ENCODE assay signal across 15 mouse cellular contexts in the genomic region with DNA sequence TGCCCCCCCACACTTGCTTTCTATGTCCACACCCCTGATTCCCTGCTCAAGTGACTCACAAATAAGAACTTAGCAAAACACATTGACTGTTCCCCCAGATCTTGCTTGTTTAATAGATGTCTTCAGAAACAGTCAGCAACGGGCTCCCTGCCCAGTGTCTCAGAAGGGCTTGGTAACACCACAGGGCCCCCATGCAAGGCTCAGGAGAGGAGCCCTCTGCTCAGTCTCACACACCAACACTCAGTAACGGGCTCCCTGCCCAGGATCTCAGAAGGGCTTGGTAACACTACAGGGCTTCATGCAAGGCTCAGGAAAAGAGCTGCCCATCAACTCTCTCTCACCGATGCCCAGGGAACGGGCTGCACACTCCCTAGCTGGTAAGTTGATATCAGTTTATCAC.
"Had no signal": no experiment of that assay in that cellular context is flagged by ENCODE, and none has a peak within 500 bp of the region (broad histone marks: within the 10 kb centered on the region; RNA-seq: fewer than 3 reads in every experiment).

No protein-coding gene starts in this region.

- H3K36me3 ChIP-seq: limb, embryonic 13.5 days; liver, embryonic 15.5 days; midbrain, embryonic 10.5 days; neural tube, embryonic 12.5 days; stomach, embryonic 15.5 days had no signal

- H3K9me3 ChIP-seq: limb, embryonic 13.5 days; liver, embryonic 15.5 days; midbrain, embryonic 10.5 days; neural tube, embryonic 12.5 days; stomach, embryonic 15.5 days had no signal

- H3K27ac ChIP-seq: limb, embryonic 13.5 days; liver, embryonic 15.5 days; midbrain, embryonic 10.5 days; neural tube, embryonic 12.5 days; stomach, embryonic 15.5 days had no signal

- ATAC-seq: intestine, postnatal 0 days had no signal

- DNase-seq: kidney, adult 8-10 months; kidney, postnatal 25 days; left cerebral cortex, postnatal 4 days; midbrain, embryonic 14.5 days; retina, postnatal 1 day; thymus, adult 2 months; thymus, postnatal 25 days had no signal

- H3K27me3 ChIP-seq: liver, embryonic 15.5 days; neural tube, embryonic 12.5 days; stomach, embryonic 15.5 days had no signal

- H3K9ac ChIP-seq: limb, embryonic 13.5 days; liver, embryonic 15.5 days; neural tube, embryonic 12.5 days; stomach, embryonic 15.5 days had no signal

- H3K4me3 ChIP-seq: limb, embryonic 13.5 days; liver, embryonic 15.5 days; midbrain, embryonic 10.5 days; myocyte; neural tube, embryonic 12.5 days; stomach, embryonic 15.5 days had no signal

- H3K4me1 ChIP-seq: liver, embryonic 15.5 days; midbrain, embryonic 10.5 days; neural tube, embryonic 12.5 days; stomach, embryonic 15.5 days had no signal

- H3K4me2 ChIP-seq: limb, embryonic 13.5 days; liver, embryonic 11.5 days; liver, embryonic 15.5 days; neural tube, embryonic 12.5 days; stomach, embryonic 15.5 days had no signal
